Mouse (Mus musculus): ENCODE data around the gene Ppp1r13l.

The Ppp1r13l gene

DNA sequence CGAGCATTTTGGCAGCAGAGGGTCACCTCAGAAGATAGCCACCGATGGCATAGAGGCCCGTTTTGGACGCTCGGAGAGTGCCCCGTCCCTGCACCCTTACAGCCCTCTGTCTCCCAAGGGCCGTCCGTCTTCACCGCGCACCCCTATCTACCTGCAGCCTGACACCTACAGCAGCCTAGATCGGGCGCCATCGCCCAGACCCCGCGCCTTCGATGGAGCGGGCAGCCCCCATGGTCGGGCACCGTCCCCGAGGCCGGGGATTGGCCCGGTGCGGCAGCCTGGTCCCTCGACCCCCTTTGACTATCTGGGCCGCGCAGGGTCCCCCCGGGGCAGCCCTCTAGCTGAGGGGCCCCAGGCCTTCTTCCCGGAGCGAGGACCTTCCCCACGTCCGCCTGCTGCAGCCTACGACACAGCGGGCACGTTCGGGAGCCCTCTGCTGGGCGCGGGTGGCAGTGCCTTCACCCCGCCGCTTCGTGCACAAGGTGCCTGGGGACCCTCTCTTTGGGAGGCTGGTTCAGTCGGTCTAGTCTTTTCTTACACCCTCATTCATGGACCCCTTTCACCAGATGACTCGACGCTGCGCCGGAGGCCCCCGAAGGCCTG, 10.4 kb downstream of the Ppp1r13l start:
- DNase-seq: peak; percentile 64

DNA sequence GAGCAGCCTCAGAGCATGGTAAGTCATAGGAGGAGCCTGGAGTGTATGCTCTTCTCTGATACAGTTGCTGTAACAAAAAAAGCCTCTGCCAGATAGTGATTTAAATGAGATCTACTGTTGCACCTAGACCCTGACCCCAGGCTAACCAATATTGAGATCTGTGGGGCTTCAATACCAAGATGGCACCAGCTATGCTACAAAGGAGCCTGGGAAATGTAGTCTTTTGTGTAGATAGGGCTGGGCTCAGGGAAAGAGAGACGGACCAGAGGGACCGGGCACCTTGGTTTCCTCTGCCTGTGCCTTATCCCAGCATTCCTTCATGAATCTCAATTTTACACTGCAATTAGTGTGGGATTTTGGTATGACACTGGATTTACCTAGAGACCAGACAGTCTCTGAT, 13.8 kb downstream of the Ppp1r13l start:
- DNase-seq: no peak

DNA sequence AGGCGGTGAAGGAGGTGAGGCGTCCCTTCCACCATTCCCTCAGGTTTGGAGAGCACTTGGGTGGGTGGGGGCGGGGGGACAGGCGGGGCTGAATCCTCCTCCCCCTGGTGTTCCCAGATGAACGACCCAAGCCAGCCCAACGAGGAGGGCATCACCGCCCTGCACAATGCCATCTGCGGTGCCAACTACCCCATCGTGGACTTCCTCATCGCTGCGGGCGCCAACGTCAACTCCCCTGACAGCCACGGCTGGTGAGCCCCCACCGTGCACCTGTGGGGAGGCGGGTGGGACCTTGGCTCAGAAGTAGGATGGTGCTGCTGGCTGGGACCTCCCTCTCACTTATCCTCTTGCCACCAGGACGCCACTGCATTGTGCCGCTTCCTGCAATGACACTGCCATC, 15.8 kb downstream of the Ppp1r13l start:
- no peak for DNase-seq

DNA sequence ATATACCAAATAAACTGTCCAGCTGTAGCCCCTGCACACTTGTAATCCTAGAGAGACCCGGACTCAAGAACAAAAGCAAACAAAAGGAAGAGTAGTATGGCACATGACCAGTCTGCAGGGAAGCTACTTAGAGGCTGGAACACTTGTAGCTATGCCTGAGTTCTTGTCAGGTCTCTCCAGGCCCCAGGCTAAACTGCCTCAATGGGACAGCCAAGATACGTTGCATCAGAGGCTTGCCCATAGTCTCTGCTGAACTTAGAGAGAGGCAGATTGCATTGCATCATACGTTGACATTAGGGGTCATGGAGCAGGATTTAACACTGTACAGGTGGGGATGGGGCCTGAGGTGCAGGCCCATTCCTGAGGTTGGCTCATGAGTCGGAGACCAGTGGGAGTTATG, 16.5 kb downstream of the Ppp1r13l start:
- DNase-seq: no peak

DNA sequence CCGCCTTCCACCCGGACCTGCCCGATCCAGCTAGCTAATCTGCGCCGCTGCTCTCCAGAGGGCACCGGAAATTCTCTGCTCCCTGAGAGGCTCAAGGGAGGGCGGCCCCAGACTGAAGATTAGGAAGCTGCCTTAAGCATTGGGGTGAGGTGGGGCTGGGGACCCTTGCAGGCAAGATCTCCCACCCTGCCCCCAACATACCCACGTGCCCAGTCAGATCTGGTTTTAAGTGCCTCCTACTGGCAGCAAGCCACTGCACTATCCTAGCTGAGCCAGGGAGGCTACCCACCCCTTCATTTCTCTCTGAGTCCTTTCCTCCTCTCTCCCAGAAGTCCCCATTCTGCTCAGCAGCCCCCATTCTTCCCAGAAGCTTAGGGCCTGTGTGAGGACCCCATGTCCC, 18.5 kb downstream of the Ppp1r13l start:
- peak; percentile 23 for DNase-seq

DNA sequence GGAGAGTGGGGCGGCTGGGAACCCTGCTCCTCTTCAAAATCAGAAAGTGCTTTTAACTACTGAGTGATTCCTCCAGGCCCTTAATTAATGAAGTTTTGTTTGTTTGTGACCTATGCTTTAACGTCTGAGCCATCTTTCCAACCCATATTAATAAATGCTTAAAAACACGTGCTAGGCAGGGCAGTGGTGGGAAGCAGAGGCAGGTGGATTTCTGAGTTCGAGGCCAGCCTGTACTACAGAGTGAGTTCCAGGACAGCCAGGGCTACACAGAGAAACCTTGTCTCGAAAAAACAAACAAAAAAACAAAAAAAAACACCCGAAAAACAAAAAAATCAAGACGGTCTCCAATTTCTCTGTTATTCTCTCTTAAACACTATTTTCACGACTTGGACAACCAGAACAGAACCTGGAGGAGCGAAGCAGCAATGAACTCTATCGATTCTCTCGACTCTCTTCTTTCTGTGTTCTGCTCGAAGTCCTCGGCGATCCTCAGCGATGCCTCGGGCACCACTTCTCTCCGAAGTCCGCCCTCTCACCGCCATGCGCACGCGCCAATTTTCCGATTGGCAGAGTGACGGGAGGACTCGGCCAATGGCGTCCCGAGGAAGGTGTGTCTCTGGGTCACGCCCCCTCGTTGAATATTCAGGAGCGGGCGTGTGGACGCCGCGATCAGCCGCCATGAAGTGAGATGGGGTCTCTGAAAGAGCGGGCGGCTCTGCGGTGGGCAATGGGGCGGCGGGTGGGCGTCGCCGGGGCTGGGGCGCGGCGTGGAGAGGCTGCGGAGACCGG, 22.0 kb downstream of the Ppp1r13l start, which contains the start of gene Ercc2:
TSS of gene Ercc2 (plus strand) at position 634 of the 789 bp plus-strand sequence.
- DNase-seq: peak; percentile 99

DNA sequence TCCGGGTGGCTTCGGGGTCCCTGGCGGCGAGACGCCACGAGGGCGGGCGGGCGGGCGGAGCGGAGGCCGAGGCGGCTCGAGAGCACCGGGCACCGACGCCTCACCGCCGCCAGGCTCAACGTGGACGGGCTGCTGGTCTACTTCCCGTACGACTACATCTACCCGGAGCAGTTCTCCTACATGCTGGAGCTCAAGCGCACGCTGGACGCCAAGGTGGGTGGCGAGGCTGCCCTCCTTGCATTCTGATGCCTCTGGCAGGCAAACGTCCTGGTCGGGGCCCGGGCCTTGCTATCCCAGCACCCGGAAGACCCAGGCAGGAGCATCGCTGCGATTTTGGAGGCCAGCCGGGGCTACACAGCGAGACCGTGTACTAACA, 22.6 kb downstream of the Ppp1r13l start:
- peak; percentile 26 for DNase-seq

DNA sequence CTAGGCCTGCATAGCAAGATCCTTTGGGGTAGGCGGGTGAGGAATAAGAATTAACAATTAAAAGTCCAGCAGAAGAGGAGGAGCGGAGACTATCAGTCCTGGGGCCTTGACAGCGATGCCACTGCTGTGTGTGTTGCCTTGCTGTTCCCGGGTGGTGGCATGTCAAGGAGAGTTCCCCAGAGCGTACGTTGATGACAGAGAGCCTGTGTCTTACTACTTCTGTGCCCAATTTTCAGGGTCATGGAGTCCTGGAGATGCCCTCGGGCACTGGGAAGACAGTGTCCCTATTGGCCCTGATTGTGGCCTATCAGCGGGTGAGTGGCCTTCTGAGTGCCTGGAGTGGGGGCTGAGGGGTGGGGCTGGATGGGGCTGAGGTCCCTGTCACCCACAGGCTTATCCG, 24.2 kb downstream of the Ppp1r13l start:
- DNase-seq: no peak

DNA sequence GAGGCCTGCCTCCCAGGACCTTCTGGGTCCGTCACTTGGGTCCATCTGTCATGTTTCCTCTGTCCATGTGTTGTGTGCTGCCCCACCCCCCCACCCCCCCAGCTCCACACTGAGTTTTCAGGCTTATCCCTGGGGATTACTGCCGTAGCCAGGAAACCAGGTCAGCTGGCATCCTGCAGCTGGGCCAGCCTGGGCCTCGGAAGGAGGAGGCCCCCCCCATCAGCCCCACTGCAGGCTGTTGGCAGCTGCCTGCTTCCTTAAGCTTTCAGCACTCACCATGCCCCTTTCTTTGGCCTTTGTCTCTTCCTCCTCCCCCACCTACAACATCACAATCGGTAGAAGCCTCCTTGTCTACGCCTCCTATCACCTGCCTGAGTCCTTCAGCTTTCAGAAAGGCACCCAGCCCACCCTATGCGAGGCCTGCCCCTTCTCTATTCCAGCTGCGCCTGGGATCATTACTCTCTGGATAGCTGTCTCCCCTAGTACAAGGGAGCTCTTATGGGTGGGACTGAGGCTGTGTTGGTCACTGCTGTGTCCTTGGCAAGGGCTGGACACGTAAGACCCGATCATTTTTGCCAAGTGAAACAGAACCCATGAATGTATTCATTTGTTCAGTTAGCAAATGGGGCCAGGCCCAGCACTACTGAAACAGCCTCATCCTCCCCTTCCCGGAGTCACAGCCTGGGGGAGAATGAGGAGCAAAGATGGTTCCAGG, 29.3 kb downstream of the Ppp1r13l start:
- no peak for DNase-seq

DNA sequence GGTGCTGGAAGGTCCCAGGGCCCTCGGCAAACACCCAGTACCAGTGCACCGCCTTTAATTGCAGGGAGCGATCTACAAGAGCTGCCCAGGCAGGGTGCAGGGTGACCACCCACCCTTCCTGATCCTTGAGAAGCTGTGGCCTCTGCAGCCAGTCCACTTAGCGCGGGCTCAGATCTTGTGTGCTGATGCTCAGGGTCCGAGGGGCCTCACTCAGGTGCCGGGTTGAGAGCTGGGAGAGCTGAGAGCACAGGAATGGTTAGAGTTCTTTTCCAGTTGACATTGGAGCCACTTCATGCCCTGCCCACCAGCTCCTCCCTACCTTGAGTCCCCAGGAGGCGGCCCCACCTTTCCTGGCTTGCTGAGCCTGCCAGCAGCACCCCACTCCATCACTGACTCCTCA, 34.9 kb downstream of the Ppp1r13l start:
- DNase-seq: no peak

DNA sequence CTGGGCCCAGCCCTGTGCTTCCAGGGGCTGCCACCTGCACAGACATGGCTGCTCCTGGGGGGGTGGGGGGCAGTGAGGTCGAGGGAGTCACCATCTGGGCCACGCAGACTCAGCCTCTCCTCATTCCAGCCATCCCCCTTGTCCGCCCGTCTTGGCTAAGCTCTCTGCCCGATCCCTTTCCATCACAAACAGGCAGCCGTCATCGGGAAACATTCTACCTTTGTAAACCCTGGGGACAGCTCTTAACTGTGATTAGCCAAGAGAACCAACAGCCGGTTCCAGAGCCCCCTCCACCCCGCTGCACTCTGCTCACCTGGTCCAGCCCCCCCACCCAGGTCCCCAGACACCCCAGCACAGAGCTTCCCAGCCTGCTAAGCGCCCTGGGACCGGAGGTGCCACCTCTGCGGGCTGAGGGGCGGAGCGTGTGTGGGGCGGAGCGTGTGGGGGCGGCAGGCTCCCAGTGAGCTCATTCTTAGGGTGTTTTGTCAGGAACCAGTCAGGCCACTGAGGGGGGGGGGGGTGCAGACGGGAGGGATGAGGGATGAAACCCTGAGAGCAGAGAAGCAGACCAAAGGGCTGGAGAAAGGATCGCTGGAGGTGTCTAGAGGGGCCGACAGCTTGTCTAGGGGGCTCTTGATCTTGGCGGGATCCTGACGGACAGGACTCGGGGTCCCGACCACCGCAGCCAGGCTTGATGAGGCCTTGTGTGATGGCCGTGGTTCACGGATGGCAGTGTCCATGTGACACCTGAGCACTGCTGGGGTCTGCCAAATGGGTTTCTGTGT, 40.1 kb downstream of the Ppp1r13l start:
- peak; percentile 73 for DNase-seq

DNA sequence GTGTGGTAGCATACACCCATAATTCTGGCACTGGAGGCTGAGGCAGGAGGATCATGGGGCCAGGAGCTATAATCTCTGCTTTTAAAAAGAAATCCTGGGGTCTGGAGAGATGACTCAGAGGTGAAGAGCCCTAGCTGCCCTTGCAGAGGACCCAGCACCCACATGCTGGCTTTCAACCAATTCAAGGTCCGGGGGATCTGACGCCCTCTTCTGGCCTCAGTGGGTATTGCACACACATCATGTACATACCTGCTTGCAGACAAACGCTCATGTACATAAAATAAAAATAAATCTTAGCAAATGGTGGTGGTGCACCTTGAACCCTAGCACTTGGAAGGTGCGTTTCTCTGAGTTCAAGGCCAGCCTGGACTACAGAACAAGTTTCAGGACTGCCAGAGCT, 41.4 kb downstream of the Ppp1r13l start:
- DNase-seq: no peak

DNA sequence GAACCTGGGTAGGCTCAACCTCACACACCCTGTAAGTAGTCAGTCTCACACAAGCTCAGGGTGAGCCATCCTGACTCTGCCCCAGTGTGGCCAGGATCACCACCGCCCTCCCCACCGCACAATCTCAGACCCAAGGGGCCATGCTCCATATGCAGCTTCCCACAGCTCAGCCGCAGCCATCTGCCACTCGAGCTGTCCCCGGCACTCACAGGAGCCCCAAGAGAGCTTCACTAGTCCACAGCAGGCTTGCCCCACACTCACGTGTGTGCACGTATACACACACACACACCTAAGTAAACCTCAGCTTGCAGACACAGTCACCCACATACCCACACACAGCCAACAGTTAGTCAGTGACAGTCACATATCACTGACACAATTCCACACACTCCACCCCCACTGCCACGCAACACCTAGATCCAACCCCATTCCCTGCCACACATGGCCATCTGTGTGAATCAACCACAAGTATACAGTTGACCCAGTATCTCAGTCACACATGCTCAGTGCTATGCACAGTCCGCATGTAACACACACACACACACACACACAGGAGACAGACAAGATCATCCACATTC, 43.1 kb downstream of the Ppp1r13l start:
- no peak for DNase-seq

DNA sequence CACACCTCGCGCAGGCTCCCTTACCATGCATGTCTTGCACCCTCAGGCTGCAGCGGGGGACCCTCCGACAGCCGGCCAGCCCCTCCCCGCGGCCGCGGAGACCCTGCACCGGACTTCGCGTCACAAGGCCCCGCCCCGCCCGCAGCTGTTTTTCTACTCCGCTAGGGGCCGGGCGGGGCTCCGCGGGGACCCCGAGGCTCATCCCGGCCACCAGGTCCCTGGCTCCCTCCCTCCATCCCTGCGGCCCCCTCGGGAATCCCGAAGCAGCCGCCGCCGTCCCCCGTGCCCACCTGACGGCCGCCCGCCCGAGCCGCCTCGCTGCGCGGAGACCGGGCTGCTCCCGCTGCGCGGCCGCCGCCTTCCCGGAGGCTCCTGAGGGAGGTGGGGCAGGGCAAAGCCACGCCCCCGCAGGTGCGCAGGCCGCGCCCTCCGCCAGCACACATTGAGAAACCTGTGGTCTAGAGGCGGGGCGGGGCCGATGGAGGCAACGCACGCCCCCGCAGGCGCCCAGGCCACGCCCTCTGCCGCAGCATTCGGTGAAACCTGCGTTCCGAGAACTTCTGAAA, 44.3 kb downstream of the Ppp1r13l start, which contains the start of gene Klc3:
TSS of gene Klc3 (minus strand) at position 374 of the 566 bp plus-strand sequence.
- peak; percentile 90 for DNase-seq

DNA sequence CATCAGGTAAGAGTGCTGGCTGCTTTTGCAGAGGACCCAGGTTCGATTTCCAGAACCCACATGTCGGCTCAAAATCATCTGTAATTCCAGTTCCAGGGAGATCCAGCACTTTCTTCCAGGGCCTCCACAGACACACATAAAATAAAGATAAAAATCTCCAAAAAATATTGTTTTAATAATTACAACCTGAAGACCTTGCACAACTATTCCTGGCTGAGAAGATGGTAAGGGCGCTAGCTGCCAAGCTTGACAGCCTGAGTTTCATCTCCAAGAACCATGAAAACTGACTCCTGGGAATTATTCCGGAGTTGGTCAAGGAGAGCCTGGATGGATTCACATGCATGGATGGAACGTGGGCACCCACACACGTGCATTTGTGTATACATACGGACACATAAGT, 44.9 kb downstream of the Ppp1r13l start, which contains the start of gene Ckm:
TSS of gene Ckm (plus strand) at position 301 of the 400 bp plus-strand sequence.
- no peak for DNase-seq

DNA sequence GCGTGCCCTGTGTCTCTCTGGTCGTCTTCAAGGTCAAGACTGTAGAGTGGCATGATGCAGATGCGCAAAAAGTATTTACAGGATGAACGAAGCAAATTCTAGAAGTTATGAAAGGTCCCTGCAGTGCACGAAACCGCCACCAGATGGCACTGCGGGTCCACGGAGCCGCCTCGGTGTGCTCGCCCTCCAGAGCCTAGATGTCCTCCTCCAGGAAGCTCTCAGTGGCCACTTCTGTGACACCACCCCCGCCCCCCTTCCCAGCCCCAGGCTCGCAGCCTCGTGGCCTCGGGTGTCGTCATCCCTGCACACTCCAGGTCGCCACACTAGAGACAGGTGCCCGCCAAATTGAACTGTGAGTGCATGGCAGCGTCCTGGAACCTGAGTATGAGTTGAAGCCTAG, 45.9 kb downstream of the Ppp1r13l start:
- DNase-seq: peak; percentile 92

DNA sequence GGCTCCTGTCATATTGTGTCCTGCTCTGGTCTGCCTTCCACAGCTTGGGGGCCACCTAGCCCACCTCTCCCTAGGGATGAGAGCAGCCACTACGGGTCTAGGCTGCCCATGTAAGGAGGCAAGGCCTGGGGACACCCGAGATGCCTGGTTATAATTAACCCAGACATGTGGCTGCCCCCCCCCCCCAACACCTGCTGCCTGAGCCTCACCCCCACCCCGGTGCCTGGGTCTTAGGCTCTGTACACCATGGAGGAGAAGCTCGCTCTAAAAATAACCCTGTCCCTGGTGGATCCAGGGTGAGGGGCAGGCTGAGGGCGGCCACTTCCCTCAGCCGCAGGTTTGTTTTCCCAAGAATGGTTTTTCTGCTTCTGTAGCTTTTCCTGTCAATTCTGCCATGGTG, 50.2 kb downstream of the Ppp1r13l start:
- DNase-seq: no peak

DNA sequence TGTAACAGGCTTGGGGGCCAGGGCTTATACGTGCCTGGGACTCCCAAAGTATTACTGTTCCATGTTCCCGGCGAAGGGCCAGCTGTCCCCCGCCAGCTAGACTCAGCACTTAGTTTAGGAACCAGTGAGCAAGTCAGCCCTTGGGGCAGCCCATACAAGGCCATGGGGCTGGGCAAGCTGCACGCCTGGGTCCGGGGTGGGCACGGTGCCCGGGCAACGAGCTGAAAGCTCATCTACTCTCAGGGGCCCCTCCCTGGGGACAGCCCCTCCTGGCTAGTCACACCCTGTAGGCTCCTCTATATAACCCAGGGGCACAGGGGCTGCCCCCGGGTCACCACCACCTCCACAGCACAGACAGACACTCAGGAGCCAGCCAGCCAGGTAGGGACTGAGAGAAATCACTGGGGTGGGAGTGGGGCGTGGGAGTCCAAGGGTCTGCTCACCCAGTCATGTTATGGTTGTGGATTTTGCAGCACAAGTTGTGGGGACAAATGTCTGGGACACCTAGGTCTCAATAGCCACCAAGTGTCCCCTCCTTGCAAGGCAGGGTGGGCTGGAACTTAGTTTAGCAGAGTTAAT, 51.3 kb downstream of the Ppp1r13l start:
- no peak for DNase-seq

DNA sequence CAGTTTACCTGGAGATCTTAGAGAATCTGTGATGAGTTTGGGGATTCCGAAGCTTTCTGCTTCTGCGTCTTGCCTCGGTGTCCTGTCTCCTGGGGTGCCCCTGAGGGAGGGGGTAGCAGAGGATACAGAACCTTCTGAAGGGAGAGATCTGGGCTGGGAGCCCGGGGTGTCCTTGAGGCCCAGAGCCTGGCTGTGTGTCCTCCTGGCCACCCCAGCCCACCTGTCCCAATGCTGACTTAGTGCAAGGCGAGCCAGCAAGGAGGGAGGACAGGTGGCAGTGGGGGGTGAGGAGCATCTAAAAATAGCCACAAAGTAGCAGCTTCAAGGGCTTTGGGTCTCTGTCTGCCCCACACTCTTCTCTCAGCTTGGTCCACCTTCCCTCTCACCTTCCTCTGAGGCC, 52.2 kb downstream of the Ppp1r13l start:
- DNase-seq: no peak

DNA sequence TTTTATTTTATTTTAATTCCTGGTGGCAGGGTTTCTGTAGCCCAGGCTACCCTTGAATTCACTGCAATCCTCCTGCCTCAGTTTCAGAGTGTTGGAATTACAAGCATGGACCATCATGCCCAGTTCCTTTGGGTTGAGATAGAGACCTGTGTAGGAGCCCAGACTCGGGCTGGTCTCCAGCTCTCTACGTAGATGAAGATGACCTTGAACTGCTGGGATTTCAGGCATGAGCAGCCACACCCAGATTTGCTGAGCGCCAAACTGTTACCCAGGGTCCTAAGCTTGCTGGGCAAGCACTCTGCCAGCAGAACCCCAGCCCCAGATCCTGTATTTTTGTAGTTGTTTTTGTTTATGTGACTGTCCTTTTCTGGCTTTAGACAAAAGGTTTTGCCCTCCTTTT, 54.0 kb downstream of the Ppp1r13l start:
- DNase-seq: no peak

DNA sequence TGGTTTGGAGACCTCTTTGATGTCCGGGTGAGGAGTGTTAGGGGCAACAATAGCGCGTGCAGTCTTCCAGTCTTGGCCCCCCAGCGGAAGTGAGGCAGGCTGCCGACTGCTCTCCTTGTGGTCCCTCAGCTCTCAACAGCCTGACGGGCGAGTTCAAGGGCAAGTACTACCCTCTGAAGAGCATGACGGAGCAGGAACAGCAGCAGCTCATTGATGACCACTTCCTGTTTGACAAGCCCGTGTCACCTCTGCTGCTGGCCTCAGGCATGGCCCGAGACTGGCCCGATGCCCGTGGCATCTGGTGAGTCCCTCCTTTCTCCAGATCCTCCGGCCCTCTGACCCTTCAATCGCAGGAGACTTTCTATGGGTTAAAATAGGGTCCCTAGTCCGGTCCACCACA, 57.0 kb downstream of the Ppp1r13l start:
- no peak for DNase-seq

DNA sequence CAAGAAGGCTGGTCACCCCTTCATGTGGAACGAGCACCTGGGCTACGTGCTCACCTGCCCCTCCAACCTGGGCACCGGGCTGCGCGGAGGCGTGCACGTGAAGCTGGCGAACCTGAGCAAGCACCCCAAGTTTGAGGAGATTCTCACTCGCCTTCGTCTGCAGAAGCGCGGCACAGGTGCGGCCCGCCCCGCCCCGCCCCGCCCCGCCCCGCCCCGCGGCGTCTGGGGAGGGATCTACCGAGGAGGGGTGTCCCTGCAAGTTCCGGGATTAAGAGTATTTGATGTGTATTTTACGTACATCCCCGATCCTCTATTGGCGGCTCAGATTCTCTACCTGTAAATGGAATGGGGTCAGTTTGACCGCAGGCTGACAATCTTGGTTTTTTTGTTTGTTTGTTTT, 60.6 kb downstream of the Ppp1r13l start:
- no peak for DNase-seq
